Mouse (Mus musculus) C2C12 (cell line): ENCODE measurements around the gene Map1lc3a. TPM values are rescaled to one million over a fixed set of nuclear protein-coding genes. Genes with fewer than 3 reads are reported as not detected.

Source experiments
- H3K27me3 ChIP-seq: one replicate; pipeline ENCODE4 v1.6.1; 2011; ENCODE audit not compliant: control insufficient read depth, insufficient read depth, insufficient read length
- H3K36me3 ChIP-seq: one replicate; pipeline ENCODE4 v1.6.1; 2011; ENCODE audit not compliant: control insufficient read depth, insufficient read depth
- H3K4me3 ChIP-seq: one replicate; pipeline ENCODE4 v1.5.1; 2011; ENCODE audit warnings: mild to moderate bottlenecking, control low read depth; ENCODE audit not compliant: poor library complexity, insufficient read depth, severe bottlenecking
- H3K79me2 ChIP-seq: one replicate; pipeline ENCODE4 v1.6.1; 2011; ENCODE audit not compliant: control insufficient read depth, insufficient read depth
- H3K79me3 ChIP-seq: one replicate; pipeline ENCODE4 v1.6.1; 2011; ENCODE audit warnings: low read depth, control low read depth
- H3ac ChIP-seq: one replicate; pipeline ENCODE3; 2011; ENCODE audit warnings: low read depth; ENCODE audit not compliant: control insufficient read depth, insufficient read length
- CEBPB ChIP-seq: IDR thresholded peaks from one replicate; pipeline ENCODE4 v1.6.1; 2011; ENCODE audit warnings: low read depth, mild to moderate bottlenecking, control low read depth, moderate library complexity
- CTCF ChIP-seq: IDR thresholded peaks from one replicate; pipeline ENCODE4 v1.5.1; 2011; ENCODE audit not compliant: control insufficient read depth, insufficient read depth, insufficient read length
- FOSL1 ChIP-seq: IDR thresholded peaks from one replicate; pipeline ENCODE4 v1.8.0; 2011; ENCODE audit warnings: mild to moderate bottlenecking, low read length; ENCODE audit not compliant: poor library complexity, insufficient read depth, severe bottlenecking
- MAX ChIP-seq: IDR thresholded peaks from one replicate; pipeline ENCODE4 v1.6.1; 2011; ENCODE audit warnings: mild to moderate bottlenecking, control low read depth
- MYOD1 ChIP-seq: IDR thresholded peaks from one replicate; pipeline ENCODE4 v1.6.1; 2011; ENCODE audit warnings: low read depth; ENCODE audit not compliant: control insufficient read depth, insufficient read length
- MYOG ChIP-seq: IDR thresholded peaks from one replicate; pipeline ENCODE4 v1.6.1; 2011; ENCODE audit not compliant: control insufficient read depth, insufficient read length; ENCODE audit errors: extremely low read depth
- USF1 ChIP-seq: IDR thresholded peaks from one replicate; pipeline ENCODE4 v1.6.1; 2011; ENCODE audit warnings: low read depth, mild to moderate bottlenecking, control low read depth, moderate library complexity
- polyA plus RNA-seq: library from polyadenylated mRNA; unstranded; fragments of >200 nt; fragmentation: generic; extraction: Trizol; gene quantifications from one replicate; pipeline ENCODE4 v1.2.1, GENCODE M21; 2012; ENCODE audit warnings: missing spikeins

Map1lc3a gene
- polyA plus RNA-seq, 1 experiment = 63.1 TPM

DNA sequence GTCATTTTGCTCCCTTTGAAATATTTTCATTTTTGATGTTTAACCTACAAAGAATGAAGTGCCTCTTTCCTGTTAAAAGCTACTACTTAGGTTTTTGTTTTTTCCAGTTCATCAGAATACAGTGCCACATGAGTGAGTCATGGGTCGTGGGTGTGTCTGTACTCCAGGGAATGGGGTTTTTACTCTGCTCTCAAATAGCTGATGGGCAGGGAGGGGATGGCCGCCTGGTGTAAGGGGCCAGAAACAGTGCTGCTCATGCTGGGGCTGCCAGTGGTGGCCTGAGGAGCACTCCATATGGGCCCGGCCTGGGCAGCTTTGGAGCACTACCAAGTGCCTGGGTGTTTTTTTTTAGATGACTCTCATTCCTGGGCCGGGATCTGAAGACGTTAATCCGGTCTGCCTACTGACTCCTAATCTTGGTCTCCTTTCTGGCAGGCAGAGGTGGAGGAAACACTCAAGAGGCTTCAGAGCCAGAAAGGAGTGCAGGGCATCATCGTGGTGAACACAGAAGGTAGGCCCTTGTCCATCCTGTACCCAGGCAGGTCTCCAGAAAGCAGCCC is 33.7 kb upstream of the Map1lc3a start:
- Histone ChIP-seq H3K79me2 (peaks cover 45% of the 10 kb centered on the region), H3K27me3 (no peaks in the 10 kb centered on the region), H3K36me3 (peaks cover 43% of the 10 kb centered on the region), H3ac (no peak overlapping the region), H3K4me3 (no peak overlapping the region), H3K79me3 (peaks cover 42% of the 10 kb centered on the region)
- no peak for TF ChIP-seq MYOG
- no peak for TF ChIP-seq CEBPB
- no peak for TF ChIP-seq MYOD1
- peak; percentile 29 for TF ChIP-seq MAX

DNA sequence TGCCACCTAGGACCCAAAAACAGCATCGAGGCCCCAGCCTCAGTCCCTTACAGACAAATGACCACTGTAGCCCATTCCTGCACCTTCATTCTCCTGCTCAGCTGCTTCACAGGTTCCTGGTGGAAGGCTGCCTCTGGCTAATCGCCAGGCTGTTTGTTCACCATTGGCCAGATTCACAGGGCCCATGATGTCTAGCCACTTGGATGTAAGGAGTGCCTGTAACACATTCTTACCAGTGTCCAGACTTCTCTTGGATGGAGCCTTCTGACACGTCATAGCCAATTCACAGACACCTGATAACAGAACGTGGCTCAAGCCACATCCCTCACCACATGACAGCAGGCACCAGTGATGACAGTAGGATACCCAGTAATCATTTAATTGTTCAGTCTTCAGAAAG is 29.9 kb upstream of the Map1lc3a start:
- H3K27me3 ChIP-seq = no peaks in the 10 kb centered on the region
- peaks cover 6% of the 10 kb centered on the region for H3K79me3 ChIP-seq
- TF ChIP-seq FOSL1 (no peak), CTCF (no peak), MYOD1 (no peak), MYOG (no peak), USF1 (no peak), MAX (no peak)
- H3ac ChIP-seq = no peak overlapping the region
- H3K36me3 ChIP-seq = peaks cover 82% of the 10 kb centered on the region
- H3K4me3 ChIP-seq = no peak overlapping the region
- H3K79me2 ChIP-seq = peaks cover 7% of the 10 kb centered on the region

DNA sequence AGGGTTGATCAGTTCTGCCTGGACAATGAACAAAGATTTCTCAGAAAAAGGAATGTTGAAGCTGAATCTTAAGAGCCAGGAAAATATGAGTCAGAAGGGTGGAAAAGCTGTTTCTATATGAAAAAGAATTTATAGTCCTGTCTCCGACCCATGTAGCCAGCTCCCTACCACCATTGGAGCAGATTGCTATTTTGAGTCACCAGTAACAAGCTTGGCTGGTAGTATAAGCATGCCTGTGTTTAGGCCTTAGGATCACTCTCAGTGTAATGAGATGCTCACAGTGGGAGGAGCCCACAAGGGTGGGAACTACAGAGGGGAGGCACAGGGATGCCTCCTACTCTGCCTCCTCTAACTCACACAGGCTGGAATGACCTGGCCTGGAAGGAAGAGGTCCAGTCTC is 27.9 kb upstream of the Map1lc3a start:
- Histone ChIP-seq H3K79me2 (no peaks in the 10 kb centered on the region), H3K79me3 (no peaks in the 10 kb centered on the region), H3K4me3 (no peak overlapping the region), H3ac (no peak overlapping the region), H3K27me3 (no peaks in the 10 kb centered on the region), H3K36me3 (peaks cover 78% of the 10 kb centered on the region)
- TF ChIP-seq MAX = no peak
- TF ChIP-seq CEBPB = no peak
- TF ChIP-seq USF1 = no peak
- no peak for TF ChIP-seq MYOD1
- TF ChIP-seq FOSL1 = no peak
- no peak for TF ChIP-seq CTCF

DNA sequence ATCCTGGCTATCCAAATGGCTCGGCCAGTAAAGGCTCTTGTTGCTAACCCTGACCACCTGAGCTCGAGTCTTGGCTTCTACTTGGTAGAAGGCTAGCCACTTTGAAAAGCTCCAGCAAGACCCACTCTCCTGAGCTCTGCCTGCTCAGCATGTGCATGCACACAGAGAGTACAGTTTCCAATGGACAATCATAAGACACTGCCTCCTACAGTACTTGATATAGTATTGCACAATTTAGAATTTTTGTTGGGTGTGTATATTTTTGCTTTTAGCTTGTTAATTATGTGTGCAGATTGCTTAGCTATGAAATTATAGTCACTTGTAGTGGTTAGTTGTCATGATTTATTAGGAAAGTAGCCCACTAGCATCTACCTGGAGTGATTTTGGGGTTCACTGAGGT is 27.4 kb upstream of the Map1lc3a start:
- no peaks in the 10 kb centered on the region for H3K79me2 ChIP-seq
- no peak overlapping the region for H3ac ChIP-seq
- H3K4me3 ChIP-seq = no peak overlapping the region
- no peaks in the 10 kb centered on the region for H3K27me3 ChIP-seq
- no peaks in the 10 kb centered on the region for H3K79me3 ChIP-seq
- peaks cover 73% of the 10 kb centered on the region for H3K36me3 ChIP-seq
- TF ChIP-seq USF1 (no peak), FOSL1 (no peak), MAX (no peak)

DNA sequence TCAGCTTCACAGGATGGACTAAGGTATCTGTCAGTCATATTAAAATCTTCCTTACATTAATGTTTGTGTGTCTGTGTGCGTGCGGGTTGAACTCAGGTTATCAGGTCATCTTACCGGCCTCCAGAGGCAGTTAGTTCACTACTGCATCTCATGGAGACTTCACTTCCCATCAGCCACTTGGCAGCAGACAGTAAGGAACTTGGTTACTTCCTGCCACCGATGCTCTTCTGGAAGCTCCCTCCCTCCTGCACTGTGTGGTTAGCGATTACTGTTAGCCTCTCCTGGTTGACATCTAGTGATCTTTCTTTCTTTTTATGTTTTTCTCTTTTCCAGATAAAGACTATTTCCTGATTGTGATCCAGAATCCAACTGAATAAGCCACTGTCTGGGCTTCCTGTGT is 26.5 kb upstream of the Map1lc3a start:
- H3K27me3 ChIP-seq = no peaks in the 10 kb centered on the region
- no peaks in the 10 kb centered on the region for H3K79me2 ChIP-seq
- no peak overlapping the region for H3K4me3 ChIP-seq
- TF ChIP-seq FOSL1 (no peak), MAX (no peak), MYOD1 (no peak), CTCF (no peak), MYOG (no peak), USF1 (no peak), CEBPB (no peak)
- H3ac ChIP-seq = no peak overlapping the region
- peaks cover 64% of the 10 kb centered on the region for H3K36me3 ChIP-seq
- no peaks in the 10 kb centered on the region for H3K79me3 ChIP-seq

DNA sequence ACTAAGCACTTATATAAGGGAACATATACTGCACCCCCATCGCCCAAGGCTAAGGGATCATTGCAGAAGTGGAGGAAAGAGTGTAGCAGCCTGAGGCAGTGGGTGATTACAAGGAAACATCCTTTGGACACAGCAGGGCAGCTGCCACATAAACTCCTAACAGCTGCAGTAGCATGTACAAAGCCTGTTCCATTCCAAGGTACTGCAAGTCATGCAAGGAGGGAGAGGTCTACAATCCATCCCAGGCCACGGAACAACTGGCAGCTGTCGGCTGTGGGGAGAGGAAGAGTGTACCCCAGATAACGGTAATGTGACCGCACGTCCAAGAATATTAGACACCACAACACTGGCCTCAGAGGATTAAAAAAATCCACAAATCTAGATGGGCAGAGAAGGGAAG is 10.6 kb upstream of the Map1lc3a start:
- Histone ChIP-seq H3K36me3 (no peaks in the 10 kb centered on the region), H3K27me3 (no peaks in the 10 kb centered on the region), H3K4me3 (no peak overlapping the region), H3K79me3 (no peaks in the 10 kb centered on the region), H3ac (no peak overlapping the region), H3K79me2 (no peaks in the 10 kb centered on the region)
- TF ChIP-seq FOSL1 (no peak), USF1 (no peak), CTCF (no peak), MYOD1 (no peak), MAX (no peak), MYOG (no peak), CEBPB (no peak)
